Mouse (Mus musculus): Measurements from ENCODE around the gene Slc25a35. TPM values are rescaled to one million over a fixed set of nuclear protein-coding genes. Genes with fewer than 3 reads are reported as not detected.

The Slc25a35 gene
- total and polyA plus RNA-seq, 3 experiments, result 3.3 to 4.9 TPM; not detected in 1

- no peak overlapping the region for H3K9ac ChIP-seq (ENCODE audit: control insufficient read depth, low read depth, low read length, poor library complexity, severe bottlenecking)
- H3K36me3 ChIP-seq (ENCODE audit: control insufficient read depth in 1 of 2, insufficient read depth in 2 of 2, low read length in 2 of 2), result peaks cover 0 to 9% of the 10 kb centered on the region in 2 experiments; a peak in 1 of 4 replicates
- no peak for TF ChIP-seq BHLHE40 (IDR thresholded peaks at IDR 0.05; ENCODE audit: borderline replicate concordance, low read depth, low read length)
- TF ChIP-seq EP300 (IDR thresholded peaks at IDR 0.05; ENCODE audit: low read depth in 1 of 2, low read length in 2 of 2), result no peak
- no peak for TF ChIP-seq MAX (IDR thresholded peaks at IDR 0.05; ENCODE audit: low read length)
- TF ChIP-seq MYB (IDR thresholded peaks at IDR 0.05; ENCODE audit: low read depth, low read length), result no peak
- TF ChIP-seq CTCF (IDR thresholded peaks at IDR 0.05 in 2 of 3, conservative IDR thresholded peaks at IDR 0.05 in 1 of 3; ENCODE audit: control insufficient read depth in 1 of 3, insufficient read depth in 1 of 3, low read depth in 2 of 3, low read length in 3 of 3, poor library complexity in 1 of 3, severe bottlenecking in 1 of 3), result no peak
- TF ChIP-seq RAD21 (IDR thresholded peaks at IDR 0.05; ENCODE audit: low read depth, low read length), result no peak
- no peaks in the 10 kb centered on the region for H3K27me3 ChIP-seq (ENCODE audit: control insufficient read depth in 1 of 2, insufficient read depth in 2 of 2, low read length in 2 of 2)
- peaks cover 0 to 15% of the 10 kb centered on the region in 2 experiments; a peak in 2 of 4 replicates for H3K4me1 ChIP-seq (ENCODE audit: control insufficient read depth in 1 of 2, insufficient read depth in 2 of 2, low read length in 2 of 2)
- no peak overlapping the region for H3K4me3 ChIP-seq (ENCODE audit: control insufficient read depth in 1 of 2, insufficient read depth in 1 of 2, low read depth in 2 of 2, low read length in 2 of 2)
- no peak for DNase-seq (ENCODE audit: low read depth, low spot score)
- H3K79me2 ChIP-seq (ENCODE audit: control insufficient read depth, insufficient read depth, low read length, poor library complexity), result no peaks in the 10 kb centered on the region
- no peaks in the 10 kb centered on the region for H3K9me3 ChIP-seq (replicated peaks; ENCODE audit: insufficient read depth, low read length)
- no peak overlapping the region for H3K27ac ChIP-seq (ENCODE audit: control insufficient read depth, low read depth, low read length)
Observed at GRCm38 (mm10) chr11:68942731-68943130, 25.2 kb upstream of the Slc25a35 start.

- no peak for DNase-seq (ENCODE audit: low read depth, low spot score)
- H3K36me3 ChIP-seq (ENCODE audit: control insufficient read depth in 1 of 2, insufficient read depth in 2 of 2, low read length in 2 of 2), result peaks cover 0 to 4% of the 10 kb centered on the region in 2 experiments; a peak in 1 of 4 replicates
- no peak overlapping the region for H3K9ac ChIP-seq (ENCODE audit: control insufficient read depth, low read depth, low read length, poor library complexity, severe bottlenecking)
- H3K4me3 ChIP-seq (ENCODE audit: control insufficient read depth in 1 of 2, insufficient read depth in 1 of 2, low read depth in 2 of 2, low read length in 2 of 2), result no peak overlapping the region
- H3K9me3 ChIP-seq (replicated peaks; ENCODE audit: insufficient read depth, low read length), result no peaks in the 10 kb centered on the region
- peaks cover 0 to 1% of the 10 kb centered on the region in 2 experiments; a peak in 3 of 4 replicates for H3K27me3 ChIP-seq (ENCODE audit: control insufficient read depth in 1 of 2, insufficient read depth in 2 of 2, low read length in 2 of 2)
- H3K79me2 ChIP-seq (ENCODE audit: control insufficient read depth, insufficient read depth, low read length, poor library complexity), result no peaks in the 10 kb centered on the region
- no peak overlapping the region for H3K27ac ChIP-seq (ENCODE audit: control insufficient read depth, low read depth, low read length)
- H3K4me1 ChIP-seq (ENCODE audit: control insufficient read depth in 1 of 2, insufficient read depth in 2 of 2, low read length in 2 of 2), result peaks cover 0 to 9% of the 10 kb centered on the region in 2 experiments; a peak in 2 of 4 replicates
- no peak for TF ChIP-seq NELFE (IDR thresholded peaks at IDR 0.05; ENCODE audit: low read depth, low read length)
Observed at GRCm38 (mm10) chr11:68945245-68945644, 22.7 kb upstream of the Slc25a35 start.

GRCm38 (mm10) chr11:68946001-68946400, 21.9 kb upstream of the Slc25a35 start:
- H3K36me3 ChIP-seq (ENCODE audit: control insufficient read depth in 1 of 2, insufficient read depth in 2 of 2, low read length in 2 of 2), result no peaks in the 10 kb centered on the region; a peak in 1 of 4 replicates
- DNase-seq (ENCODE audit: low read depth, low spot score), result no peak
- peaks cover 0 to 4% of the 10 kb centered on the region in 2 experiments; a peak in 2 of 4 replicates for H3K4me1 ChIP-seq (ENCODE audit: control insufficient read depth in 1 of 2, insufficient read depth in 2 of 2, low read length in 2 of 2)
- H3K4me3 ChIP-seq (ENCODE audit: control insufficient read depth in 1 of 2, insufficient read depth in 1 of 2, low read depth in 2 of 2, low read length in 2 of 2), result no peak overlapping the region
- H3K9me3 ChIP-seq (replicated peaks; ENCODE audit: insufficient read depth, low read length), result no peaks in the 10 kb centered on the region
- no peak for TF ChIP-seq POLR2AphosphoS5 (IDR thresholded peaks at IDR 0.05; ENCODE audit: borderline replicate concordance, low read depth, low read length)
- TF ChIP-seq CHD1 (IDR thresholded peaks at IDR 0.05; ENCODE audit: low read depth, low read length), result no peak
- no peak for TF ChIP-seq ZC3H11A (IDR thresholded peaks at IDR 0.05; ENCODE audit: low read depth, low read length)
- no peak for TF ChIP-seq EP300 (IDR thresholded peaks at IDR 0.05; ENCODE audit: low read depth in 1 of 2, low read length in 2 of 2)
- no peak for TF ChIP-seq MEF2A (IDR thresholded peaks at IDR 0.05; ENCODE audit: extremely low read depth, insufficient replicate concordance, low read depth, low read length, poor library complexity, severe bottlenecking)
- TF ChIP-seq MAFK (IDR thresholded peaks at IDR 0.05; ENCODE audit: borderline replicate concordance, low read depth, low read length), result no peak
- TF ChIP-seq CHD2 (IDR thresholded peaks at IDR 0.05; ENCODE audit: low read length), result no peak
- no peak for TF ChIP-seq USF2 (IDR thresholded peaks at IDR 0.05; ENCODE audit: borderline replicate concordance in 1 of 2, insufficient read depth in 1 of 2, low read depth in 1 of 2, low read length in 2 of 2)
- TF ChIP-seq NELFE (IDR thresholded peaks at IDR 0.05; ENCODE audit: low read depth, low read length), result no peak
- TF ChIP-seq MXI1 (IDR thresholded peaks at IDR 0.05; ENCODE audit: low read depth, low read length), result no peak
- no peak for TF ChIP-seq TCF12 (IDR thresholded peaks at IDR 0.05; ENCODE audit: low read depth, low read length)
- TF ChIP-seq POLR2A (IDR thresholded peaks at IDR 0.05; ENCODE audit: control insufficient read depth in 1 of 2, insufficient read depth in 1 of 2, low read depth in 1 of 2, low read length in 2 of 2, poor library complexity in 1 of 2), result no peak
- no peak for TF ChIP-seq TAL1 (IDR thresholded peaks at IDR 0.05; ENCODE audit: low read length)
- no peak for TF ChIP-seq SIN3A (IDR thresholded peaks at IDR 0.05; ENCODE audit: low read length)
- no peak for TF ChIP-seq ZNF384 (IDR thresholded peaks at IDR 0.05; ENCODE audit: low read depth, low read length)
- no peak overlapping the region for H3K27ac ChIP-seq (ENCODE audit: control insufficient read depth, low read depth, low read length)
- H3K9ac ChIP-seq (ENCODE audit: control insufficient read depth, low read depth, low read length, poor library complexity, severe bottlenecking), result no peak overlapping the region
- no peaks in the 10 kb centered on the region for H3K79me2 ChIP-seq (ENCODE audit: control insufficient read depth, insufficient read depth, low read length, poor library complexity)
- peaks cover 1 to 2% of the 10 kb centered on the region in 2 experiments for H3K27me3 ChIP-seq (ENCODE audit: control insufficient read depth in 1 of 2, insufficient read depth in 2 of 2, low read length in 2 of 2)
